Mouse (Mus musculus): Measurements from ENCODE around the gene Asb10. TPM values are rescaled to one million over a fixed set of nuclear protein-coding genes. Genes with fewer than 3 reads are reported as not detected.

The Asb10 gene
- total and polyA plus RNA-seq, 2 experiments from 2014 or later: 0.31 to 1.2 TPM

DNA sequence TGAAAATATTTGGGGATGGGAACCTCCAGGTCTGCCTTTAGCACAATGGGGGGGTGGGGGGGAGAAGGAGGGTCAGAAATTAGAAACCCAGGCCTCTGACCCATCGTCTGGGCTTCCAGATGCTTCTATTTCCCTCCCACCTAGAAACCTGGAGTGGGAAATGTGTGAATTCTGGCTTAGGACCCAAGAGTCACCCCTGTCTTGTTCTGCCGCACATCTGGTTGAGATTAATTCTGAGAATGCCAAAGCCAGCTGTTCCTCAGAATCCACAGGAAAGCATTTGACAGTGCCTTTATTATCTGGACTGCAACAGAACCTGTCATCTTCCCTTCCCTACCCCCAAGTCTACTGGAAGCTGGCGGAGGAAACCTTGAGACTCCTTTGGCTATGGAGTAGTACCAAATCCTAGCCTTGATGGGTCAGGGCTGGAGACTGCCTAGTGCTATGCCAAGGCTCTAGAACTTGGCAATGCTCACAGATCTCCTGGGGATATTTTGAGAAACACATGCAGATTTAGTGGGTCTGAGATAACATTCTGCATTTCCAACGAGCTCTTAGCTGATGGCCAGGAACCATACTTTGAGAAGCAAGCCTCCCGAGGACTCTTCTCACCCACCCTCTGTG lies 13.0 kb upstream of the Asb10 start:
- DNase-seq (ENCODE audit: low spot score) (no peak), ATAC-seq (ENCODE audit: low FRiP score) (no peak)
- 74% methylated on average over 5 of the region's 5 CpGs for WGBS
- Histone ChIP-seq H3K9ac (replicated peaks; ENCODE audit: low read length, poor library complexity, severe bottlenecking) (no peak overlapping the region), H3K4me3 (ENCODE audit: low read depth, low read length) (no peak overlapping the region), H3K4me2 (ENCODE audit: low read depth, low read length, poor library complexity, severe bottlenecking) (no peak overlapping the region), H3K27me3 (ENCODE audit: insufficient read depth, low read length) (no peaks in the 10 kb centered on the region; the same call in 1 of the 2 replicates), H3K36me3 (ENCODE audit: insufficient read depth, low read length) (no peaks in the 10 kb centered on the region), H3K9me3 (ENCODE audit: low read length) (no peaks in the 10 kb centered on the region), H3K4me1 (ENCODE audit: insufficient read depth, low read length) (no peaks in the 10 kb centered on the region; the same call in 1 of the 2 replicates), H3K27ac (ENCODE audit: low read depth, low read length) (no peak overlapping the region)
- no peak for TF ChIP-seq CTCF (IDR thresholded peaks at IDR 0.05)

GRCm38 (mm10) chr5:24551317-24551688 lies 10.5 kb upstream of the Asb10 start:
- peak overlapping the region; percentile 39 for H3K4me2 ChIP-seq (ENCODE audit: low read depth, low read length, poor library complexity, severe bottlenecking)
- no peak overlapping the region for H3K9ac ChIP-seq (replicated peaks; ENCODE audit: low read length, poor library complexity, severe bottlenecking)
- no peak overlapping the region for H3K27ac ChIP-seq (ENCODE audit: low read depth, low read length)
- no peaks in the 10 kb centered on the region; the same call in 1 of the 2 replicates for H3K4me1 ChIP-seq (ENCODE audit: insufficient read depth, low read length)
- no peaks in the 10 kb centered on the region for H3K36me3 ChIP-seq (ENCODE audit: insufficient read depth, low read length)
- no peak for TF ChIP-seq CTCF (IDR thresholded peaks at IDR 0.05)
- WGBS: 55% methylated on average over 2 of the region's 2 CpGs
- H3K4me3 ChIP-seq (ENCODE audit: low read depth, low read length): no peak overlapping the region
- ATAC-seq (ENCODE audit: low FRiP score) (no peak), DNase-seq (ENCODE audit: low spot score) (no peak)
- H3K9me3 ChIP-seq (ENCODE audit: low read length): no peaks in the 10 kb centered on the region
- no peaks in the 10 kb centered on the region; the same call in 1 of the 2 replicates for H3K27me3 ChIP-seq (ENCODE audit: insufficient read depth, low read length)

DNA sequence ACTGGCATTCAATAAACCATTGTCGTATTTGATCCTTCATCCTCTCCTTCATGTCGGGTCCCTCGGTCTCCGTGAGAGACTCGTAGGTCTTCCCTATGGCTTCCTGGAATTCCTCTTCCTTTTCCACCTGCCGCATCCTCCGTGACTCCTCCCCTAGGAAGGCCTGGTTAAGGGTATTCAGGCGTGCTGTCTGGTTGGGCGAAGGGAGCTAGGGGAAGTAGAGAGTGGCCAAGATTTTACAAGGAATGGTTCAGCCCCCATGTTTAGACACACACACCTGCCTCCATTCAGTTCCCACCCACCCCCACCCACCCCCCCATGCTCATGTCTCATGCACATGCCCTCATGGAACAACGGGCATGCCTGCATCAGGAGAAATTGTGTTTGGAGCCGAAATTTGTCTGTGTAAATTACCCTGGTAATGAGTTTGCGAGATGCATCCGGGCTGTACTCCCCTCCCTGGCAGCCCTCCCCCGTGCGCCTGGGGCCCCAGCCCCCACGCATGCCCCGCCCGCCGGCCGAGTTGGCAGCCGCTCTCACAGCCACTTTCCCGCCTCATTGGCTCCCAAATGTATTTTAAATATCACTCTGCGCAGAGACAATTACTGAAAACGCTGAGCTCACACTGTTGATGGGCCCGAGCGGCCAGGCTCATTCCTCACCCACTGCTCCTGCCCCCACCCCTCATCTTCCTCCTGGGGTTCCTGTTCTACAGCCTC lies 10.0 kb upstream of the Asb10 start:
- no peak overlapping the region for H3K27ac ChIP-seq (ENCODE audit: low read depth, low read length)
- H3K27me3 ChIP-seq (ENCODE audit: insufficient read depth, low read length): no peaks in the 10 kb centered on the region; the same call in 1 of the 2 replicates
- peak overlapping the region; percentile 39 for H3K4me2 ChIP-seq (ENCODE audit: low read depth, low read length, poor library complexity, severe bottlenecking)
- TF ChIP-seq CTCF (IDR thresholded peaks at IDR 0.05): no peak
- peak; percentile 79 for DNase-seq (ENCODE audit: low spot score)
- H3K4me3 ChIP-seq (ENCODE audit: low read depth, low read length): no peak overlapping the region
- peak; percentile 52; the same call in 1 of the 2 replicates for ATAC-seq (ENCODE audit: low FRiP score)
- H3K9me3 ChIP-seq (ENCODE audit: low read length): no peaks in the 10 kb centered on the region
- WGBS: 32% methylated on average over 25 of the region's 26 CpGs
- no peaks in the 10 kb centered on the region; the same call in 1 of the 2 replicates for H3K4me1 ChIP-seq (ENCODE audit: insufficient read depth, low read length)
- no peak overlapping the region; the same call in 1 of the 2 replicates for H3K9ac ChIP-seq (replicated peaks; ENCODE audit: low read length, poor library complexity, severe bottlenecking)
- no peaks in the 10 kb centered on the region for H3K36me3 ChIP-seq (ENCODE audit: insufficient read depth, low read length)

GRCm38 (mm10) chr5:24542643-24543042 lies 1.9 kb upstream of the Asb10 start:
- TF ChIP-seq CTCF (IDR thresholded peaks at IDR 0.05): no peak
- WGBS: 74% methylated on average over 7 of the region's 7 CpGs
- Histone ChIP-seq H3K4me3 (ENCODE audit: low read depth, low read length) (no peak overlapping the region), H3K36me3 (ENCODE audit: insufficient read depth, low read length) (no peaks in the 10 kb centered on the region), H3K9me3 (ENCODE audit: low read length) (no peaks in the 10 kb centered on the region), H3K4me2 (ENCODE audit: low read depth, low read length, poor library complexity, severe bottlenecking) (no peak overlapping the region), H3K9ac (replicated peaks; ENCODE audit: low read length, poor library complexity, severe bottlenecking) (no peak overlapping the region), H3K27me3 (ENCODE audit: insufficient read depth, low read length) (no peaks in the 10 kb centered on the region; the same call in 1 of the 2 replicates), H3K4me1 (ENCODE audit: insufficient read depth, low read length) (no peaks in the 10 kb centered on the region), H3K27ac (ENCODE audit: low read depth, low read length) (no peak overlapping the region)
- DNase-seq (ENCODE audit: low spot score) (no peak), ATAC-seq (ENCODE audit: low FRiP score) (no peak)

DNA sequence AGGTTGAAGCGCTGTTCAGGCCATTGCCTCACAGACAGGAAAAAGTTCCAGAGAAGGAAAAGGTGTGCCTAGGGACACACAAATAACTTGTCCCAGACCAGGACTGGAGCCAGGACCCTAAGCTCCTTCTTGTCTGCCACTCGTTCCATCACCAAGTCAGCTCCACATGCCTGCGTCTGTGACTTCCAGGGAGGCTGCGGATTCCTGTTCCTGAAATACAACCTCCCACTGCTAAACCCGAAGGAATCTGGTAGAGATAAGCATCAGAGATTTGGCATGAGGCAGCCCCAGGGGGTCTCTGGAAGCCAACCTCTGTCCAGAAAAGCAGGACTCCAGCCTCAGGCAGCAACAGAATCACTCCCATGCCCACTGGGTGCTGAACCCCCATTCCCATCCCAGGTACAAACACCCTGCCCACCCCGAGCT lies 379 bp upstream of the Asb10 start:
- Histone ChIP-seq H3K36me3 (ENCODE audit: insufficient read depth, low read length) (no peaks in the 10 kb centered on the region), H3K9me3 (ENCODE audit: low read length) (no peaks in the 10 kb centered on the region), H3K27me3 (ENCODE audit: insufficient read depth, low read length) (no peaks in the 10 kb centered on the region; the same call in 1 of the 2 replicates), H3K9ac (replicated peaks; ENCODE audit: low read length, poor library complexity, severe bottlenecking) (no peak overlapping the region), H3K4me2 (ENCODE audit: low read depth, low read length, poor library complexity, severe bottlenecking) (no peak overlapping the region), H3K4me1 (ENCODE audit: insufficient read depth, low read length) (no peaks in the 10 kb centered on the region), H3K4me3 (ENCODE audit: low read depth, low read length) (no peak overlapping the region), H3K27ac (ENCODE audit: low read depth, low read length) (no peak overlapping the region)
- no peak for TF ChIP-seq CTCF (IDR thresholded peaks at IDR 0.05)
- ATAC-seq (ENCODE audit: low FRiP score) (no peak), DNase-seq (ENCODE audit: low spot score) (no peak)
- 54% methylated on average over 6 of the region's 6 CpGs for WGBS
